Mouse (Mus musculus) ES-Bruce4 (cell line): ENCODE data around the gene Mlxip. TPM values are rescaled to one million over a fixed set of nuclear protein-coding genes. Genes with fewer than 3 reads are reported as not detected.

Experiments used
- H3K27ac ChIP-seq: 2 replicates; pipeline ENCODE4 v1.5.1; 2012; ENCODE audit warnings: low read length, inconsistent platforms; ENCODE audit not compliant: insufficient read depth
- H3K27me3 ChIP-seq: 2 replicates; pipeline ENCODE4 v1.6.1; 2012; ENCODE audit warnings: mild to moderate bottlenecking, low read length, inconsistent platforms; ENCODE audit not compliant: control insufficient read depth, poor library complexity, insufficient read depth, severe bottlenecking
- H3K36me3 ChIP-seq: 2 replicates; pipeline ENCODE4 v1.6.1; 2012; ENCODE audit warnings: inconsistent platforms, mild to moderate bottlenecking, low read length, moderate library complexity; ENCODE audit not compliant: control insufficient read depth, poor library complexity, insufficient read depth, severe bottlenecking
- H3K4me1 ChIP-seq: one replicate; pipeline ENCODE4 v1.8.1; 2011; ENCODE audit warnings: low read length; ENCODE audit not compliant: control insufficient read depth, insufficient read depth
- H3K4me3 ChIP-seq: 2 replicates; pipeline ENCODE4 v1.5.1; 2011; ENCODE audit warnings: low read depth, mild to moderate bottlenecking, low read length
- H3K9ac ChIP-seq: 2 replicates; pipeline ENCODE4 v1.6.1; 2012; ENCODE audit warnings: low read depth, mild to moderate bottlenecking, inconsistent platforms; ENCODE audit not compliant: poor library complexity, severe bottlenecking
- H3K9me3 ChIP-seq: replicated peaks from 2 replicates; pipeline ENCODE4 v1.6.1; 2012; ENCODE audit warnings: mild to moderate bottlenecking, low read length, inconsistent platforms; ENCODE audit not compliant: control insufficient read depth, poor library complexity, insufficient read depth, severe bottlenecking
- CTCF ChIP-seq: IDR thresholded peaks from one replicate; pipeline ENCODE4 v1.8.1; 2011; ENCODE audit warnings: low read depth, low read length
- EP300 ChIP-seq: IDR thresholded peaks from 2 replicates; pipeline ENCODE4 v1.6.1; 2011; ENCODE audit warnings: low read depth, low read length; ENCODE audit not compliant: insufficient read depth
- POLR2A ChIP-seq: IDR thresholded peaks from one replicate; pipeline ENCODE4 v1.8.1; 2011; ENCODE audit warnings: low read length; ENCODE audit not compliant: insufficient read depth
- polyA plus RNA-seq: library from polyadenylated mRNA; stranded (reverse); fragments of >200 nt; gene quantifications from 2 replicates; pipeline ENCODE4 v1.2.4, GENCODE M21; 2011; ENCODE audit warnings: low read depth; ENCODE audit not compliant: missing spikeins, insufficient read depth, insufficient read length

Mlxip gene
- polyA plus RNA-seq, 1 experiment: 22.5 TPM

- Histone ChIP-seq H3K4me1 (peaks cover 7% of the 10 kb centered on the region), H3K9ac (no peak overlapping the region), H3K27ac (no peak overlapping the region), H3K36me3 (no peaks in the 10 kb centered on the region; the same call in 1 of the 2 replicates), H3K27me3 (no peaks in the 10 kb centered on the region), H3K4me3 (no peak overlapping the region), H3K9me3 (no peaks in the 10 kb centered on the region)
- TF ChIP-seq CTCF (peak; percentile 67), POLR2A (no peak)
Observed at GRCm38 (mm10) chr5:123350386-123350785, 44.2 kb upstream of the Mlxip start.

- TF ChIP-seq CTCF (no peak), EP300 (peak; percentile 67; the same call in 1 of the 2 replicates)
- Histone ChIP-seq H3K36me3 (peaks cover 17% of the 10 kb centered on the region), H3K4me1 (peaks cover 6% of the 10 kb centered on the region), H3K4me3 (no peak overlapping the region), H3K27ac (peak overlapping the region; percentile 38; the same call in 1 of the 2 replicates), H3K9me3 (no peaks in the 10 kb centered on the region), H3K27me3 (no peaks in the 10 kb centered on the region), H3K9ac (no peak overlapping the region)
Observed at GRCm38 (mm10) chr5:123355918-123356317, 38.7 kb upstream of the Mlxip start.

- peaks cover 17% of the 10 kb centered on the region for H3K36me3 ChIP-seq
- peaks cover 6% of the 10 kb centered on the region for H3K4me1 ChIP-seq
- H3K27ac ChIP-seq: no peak overlapping the region
- TF ChIP-seq CTCF (no peak), EP300 (no peak), POLR2A (no peak)
- H3K9ac ChIP-seq: no peak overlapping the region
- no peak overlapping the region for H3K4me3 ChIP-seq
- H3K27me3 ChIP-seq: no peaks in the 10 kb centered on the region
- H3K9me3 ChIP-seq: no peaks in the 10 kb centered on the region
Observed at GRCm38 (mm10) chr5:123357253-123357652, 37.3 kb upstream of the Mlxip start.

GRCm38 (mm10) chr5:123359431-123359830, 35.2 kb upstream of the Mlxip start:
- no peak for TF ChIP-seq CTCF
- TF ChIP-seq POLR2A: no peak
- TF ChIP-seq EP300: no peak
- Histone ChIP-seq H3K27me3 (no peaks in the 10 kb centered on the region), H3K4me1 (peaks cover 5% of the 10 kb centered on the region), H3K27ac (no peak overlapping the region), H3K9me3 (no peaks in the 10 kb centered on the region), H3K36me3 (peaks cover 17% of the 10 kb centered on the region), H3K4me3 (no peak overlapping the region), H3K9ac (no peak overlapping the region)

- H3K9ac ChIP-seq: no peak overlapping the region
- H3K4me1 ChIP-seq: no peaks in the 10 kb centered on the region
- H3K9me3 ChIP-seq: no peaks in the 10 kb centered on the region
- H3K27ac ChIP-seq: no peak overlapping the region
- no peaks in the 10 kb centered on the region for H3K27me3 ChIP-seq
- peaks cover 5% of the 10 kb centered on the region; the same call in 1 of the 2 replicates for H3K36me3 ChIP-seq
- no peak overlapping the region for H3K4me3 ChIP-seq
- no peak for TF ChIP-seq POLR2A
- TF ChIP-seq EP300: no peak
Observed at GRCm38 (mm10) chr5:123362911-123363310, 31.7 kb upstream of the Mlxip start.

GRCm38 (mm10) chr5:123364302-123364971, 30.2 kb upstream of the Mlxip start:
- peak overlapping the region; percentile 61 for H3K27ac ChIP-seq
- H3K4me3 ChIP-seq: no peak overlapping the region
- H3K4me1 ChIP-seq: no peaks in the 10 kb centered on the region
- TF ChIP-seq EP300: no peak
- TF ChIP-seq POLR2A: no peak
- no peak for TF ChIP-seq CTCF
- H3K36me3 ChIP-seq: no peaks in the 10 kb centered on the region; the same call in 1 of the 2 replicates
- no peaks in the 10 kb centered on the region for H3K27me3 ChIP-seq
- H3K9me3 ChIP-seq: no peaks in the 10 kb centered on the region
- peak overlapping the region; percentile 29; the same call in 1 of the 2 replicates for H3K9ac ChIP-seq
